Mouse (Mus musculus): ENCODE results near the gene Cyth3.

Gene Cyth3

GRCm38 (mm10) chr5:143633877-143634276 is 11.6 kb downstream of the Cyth3 start:
- no peaks in the 10 kb centered on the region for H3K27me3 ChIP-seq (ENCODE audit: insufficient read depth, low read length)
- peaks cover 3% of the 10 kb centered on the region; the same call in 1 of the 2 replicates for H3K9me3 ChIP-seq (ENCODE audit: low read length)
- H3K4me1 ChIP-seq (replicated peaks; ENCODE audit: low read depth, low read length), result 0 out of 2 replicates have a peak, but pooled peaks cover 11% of the 10 kb centered on the region
- no peaks in the 10 kb centered on the region for H3K36me3 ChIP-seq (ENCODE audit: insufficient read depth, low read length)
- no peak overlapping the region for H3K4me3 ChIP-seq (replicated peaks; ENCODE audit: low read length)
- TF ChIP-seq CTCF (conservative IDR thresholded peaks at IDR 0.05; ENCODE audit: low read length), result no peak
- TF ChIP-seq NANOG (IDR thresholded peaks at IDR 0.05; ENCODE audit: borderline replicate concordance, low read length), result no peak
- TF ChIP-seq POU5F1 (IDR thresholded peaks at IDR 0.05; ENCODE audit: borderline replicate concordance, low read length), result no peak

- Histone ChIP-seq H3K27me3 (ENCODE audit: insufficient read depth, low read length) (no peaks in the 10 kb centered on the region), H3K4me3 (replicated peaks; ENCODE audit: low read length) (no peak overlapping the region), H3K9me3 (ENCODE audit: low read length) (peaks cover 3% of the 10 kb centered on the region; the same call in 1 of the 2 replicates), H3K36me3 (ENCODE audit: insufficient read depth, low read length) (no peaks in the 10 kb centered on the region), H3K4me1 (replicated peaks; ENCODE audit: low read depth, low read length) (0 out of 2 replicates have a peak, but pooled peaks cover 11% of the 10 kb centered on the region)
- no peak for TF ChIP-seq NANOG (IDR thresholded peaks at IDR 0.05; ENCODE audit: borderline replicate concordance, low read length)
- no peak for TF ChIP-seq POU5F1 (IDR thresholded peaks at IDR 0.05; ENCODE audit: borderline replicate concordance, low read length)
- no peak for TF ChIP-seq CTCF (conservative IDR thresholded peaks at IDR 0.05; ENCODE audit: low read length)
Observed at GRCm38 (mm10) chr5:143634550-143635112, 12.4 kb downstream of the Cyth3 start.

GRCm38 (mm10) chr5:143635358-143635757 is 13.1 kb downstream of the Cyth3 start:
- Histone ChIP-seq H3K36me3 (ENCODE audit: insufficient read depth, low read length) (no peaks in the 10 kb centered on the region), H3K4me1 (replicated peaks; ENCODE audit: low read depth, low read length) (0 out of 2 replicates have a peak, but pooled peaks cover 11% of the 10 kb centered on the region), H3K27me3 (ENCODE audit: insufficient read depth, low read length) (no peaks in the 10 kb centered on the region), H3K4me3 (replicated peaks; ENCODE audit: low read length) (no peak overlapping the region), H3K9me3 (ENCODE audit: low read length) (peaks cover 1% of the 10 kb centered on the region; the same call in 1 of the 2 replicates)
- no peak for TF ChIP-seq POU5F1 (IDR thresholded peaks at IDR 0.05; ENCODE audit: borderline replicate concordance, low read length)
- TF ChIP-seq NANOG (IDR thresholded peaks at IDR 0.05; ENCODE audit: borderline replicate concordance, low read length), result no peak
- no peak for TF ChIP-seq CTCF (conservative IDR thresholded peaks at IDR 0.05; ENCODE audit: low read length)

GRCm38 (mm10) chr5:143636173-143636572 is 13.9 kb downstream of the Cyth3 start:
- Histone ChIP-seq H3K9me3 (ENCODE audit: low read length) (no peaks in the 10 kb centered on the region), H3K27me3 (ENCODE audit: insufficient read depth, low read length) (no peaks in the 10 kb centered on the region), H3K4me1 (replicated peaks; ENCODE audit: low read depth, low read length) (0 out of 2 replicates have a peak, but pooled peaks cover 11% of the 10 kb centered on the region), H3K36me3 (ENCODE audit: insufficient read depth, low read length) (no peaks in the 10 kb centered on the region), H3K4me3 (replicated peaks; ENCODE audit: low read length) (no peak overlapping the region)
- no peak for TF ChIP-seq POU5F1 (IDR thresholded peaks at IDR 0.05; ENCODE audit: borderline replicate concordance, low read length)
- no peak for TF ChIP-seq CTCF (conservative IDR thresholded peaks at IDR 0.05; ENCODE audit: low read length)
- TF ChIP-seq NANOG (IDR thresholded peaks at IDR 0.05; ENCODE audit: borderline replicate concordance, low read length), result no peak

- no peak for TF ChIP-seq CTCF (conservative IDR thresholded peaks at IDR 0.05; ENCODE audit: low read length)
- TF ChIP-seq POU5F1 (IDR thresholded peaks at IDR 0.05; ENCODE audit: borderline replicate concordance, low read length), result no peak
- no peak for TF ChIP-seq NANOG (IDR thresholded peaks at IDR 0.05; ENCODE audit: borderline replicate concordance, low read length)
- Histone ChIP-seq H3K4me3 (replicated peaks; ENCODE audit: low read length) (no peak overlapping the region), H3K4me1 (replicated peaks; ENCODE audit: low read depth, low read length) (peaks cover 14% of the 10 kb centered on the region; the same call in 1 of the 2 replicates), H3K27me3 (ENCODE audit: insufficient read depth, low read length) (no peaks in the 10 kb centered on the region), H3K36me3 (ENCODE audit: insufficient read depth, low read length) (no peaks in the 10 kb centered on the region), H3K9me3 (ENCODE audit: low read length) (no peaks in the 10 kb centered on the region)
Observed at GRCm38 (mm10) chr5:143637832-143638420, 15.7 kb downstream of the Cyth3 start.

- TF ChIP-seq POU5F1 (IDR thresholded peaks at IDR 0.05; ENCODE audit: borderline replicate concordance, low read length), result no peak
- no peak for TF ChIP-seq CTCF (conservative IDR thresholded peaks at IDR 0.05; ENCODE audit: low read length)
- TF ChIP-seq NANOG (IDR thresholded peaks at IDR 0.05; ENCODE audit: borderline replicate concordance, low read length), result no peak
- H3K4me3 ChIP-seq (replicated peaks; ENCODE audit: low read length), result no peak overlapping the region
- no peaks in the 10 kb centered on the region for H3K36me3 ChIP-seq (ENCODE audit: insufficient read depth, low read length)
- H3K9me3 ChIP-seq (ENCODE audit: low read length), result no peaks in the 10 kb centered on the region
- peaks cover 10% of the 10 kb centered on the region; the same call in 1 of the 2 replicates for H3K4me1 ChIP-seq (replicated peaks; ENCODE audit: low read depth, low read length)
- no peaks in the 10 kb centered on the region for H3K27me3 ChIP-seq (ENCODE audit: insufficient read depth, low read length)
Observed at GRCm38 (mm10) chr5:143638516-143639270, 16.4 kb downstream of the Cyth3 start.

- H3K9me3 ChIP-seq (ENCODE audit: low read length), result no peaks in the 10 kb centered on the region
- no peak for TF ChIP-seq NANOG (IDR thresholded peaks at IDR 0.05; ENCODE audit: borderline replicate concordance, low read length)
- TF ChIP-seq CTCF (conservative IDR thresholded peaks at IDR 0.05; ENCODE audit: low read length), result no peak
- TF ChIP-seq POU5F1 (IDR thresholded peaks at IDR 0.05; ENCODE audit: borderline replicate concordance, low read length), result no peak
- peaks cover 8% of the 10 kb centered on the region; the same call in 1 of the 2 replicates for H3K4me1 ChIP-seq (replicated peaks; ENCODE audit: low read depth, low read length)
- no peak overlapping the region for H3K4me3 ChIP-seq (replicated peaks; ENCODE audit: low read length)
- H3K36me3 ChIP-seq (ENCODE audit: insufficient read depth, low read length), result no peaks in the 10 kb centered on the region
- no peaks in the 10 kb centered on the region for H3K27me3 ChIP-seq (ENCODE audit: insufficient read depth, low read length)
Observed at GRCm38 (mm10) chr5:143639329-143639728, 17.1 kb downstream of the Cyth3 start.

GRCm38 (mm10) chr5:143639810-143640209 is 17.6 kb downstream of the Cyth3 start:
- Histone ChIP-seq H3K27me3 (ENCODE audit: insufficient read depth, low read length) (no peaks in the 10 kb centered on the region), H3K9me3 (ENCODE audit: low read length) (no peaks in the 10 kb centered on the region), H3K4me1 (replicated peaks; ENCODE audit: low read depth, low read length) (peaks cover 4% of the 10 kb centered on the region; the same call in 1 of the 2 replicates), H3K4me3 (replicated peaks; ENCODE audit: low read length) (no peak overlapping the region), H3K36me3 (ENCODE audit: insufficient read depth, low read length) (no peaks in the 10 kb centered on the region)
- TF ChIP-seq POU5F1 (IDR thresholded peaks at IDR 0.05; ENCODE audit: borderline replicate concordance, low read length) (no peak), NANOG (IDR thresholded peaks at IDR 0.05; ENCODE audit: borderline replicate concordance, low read length) (no peak), CTCF (conservative IDR thresholded peaks at IDR 0.05; ENCODE audit: low read length) (no peak)

Measured in E14TG2a.4 (cell line).